Mouse (Mus musculus) thymus, postnatal 10 days (tissue): ENCODE data around the gene Abcc4.
"Not testable (repeated sequence)": the region's sequence is repeated elsewhere in the genome, so short reads cannot be mapped to it uniquely, and the experiment has no call there.

Source experiments
- DNase-seq, 2 experiments: peaks; one replicate each; pipeline ENCODE4 v3.0.0; 2021; ENCODE audit warnings: low spot score in 2 of 2

The Abcc4 gene

DNA sequence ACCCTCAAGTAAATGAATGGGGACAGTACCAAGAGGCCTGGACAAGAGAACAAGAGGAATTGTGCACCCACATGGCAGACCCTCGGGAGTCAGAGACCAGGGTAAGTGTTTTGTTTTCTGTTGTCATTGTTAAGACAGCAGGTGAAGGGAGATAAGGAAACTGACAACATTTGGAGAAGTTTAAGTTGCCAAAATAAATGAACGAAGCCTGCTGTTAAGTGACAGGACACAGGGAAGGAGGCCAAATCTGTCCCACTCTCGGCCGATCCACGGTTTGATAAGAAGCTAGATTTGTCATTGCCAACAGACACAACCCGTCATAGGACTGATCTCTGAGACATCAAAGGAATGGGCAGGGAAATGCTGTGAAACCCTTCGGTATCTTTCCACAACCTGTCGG lies 124.3 kb downstream of the Abcc4 start:
- no peak for DNase-seq

- DNase-seq = no peak
Observed at GRCm38 (mm10) chr14:118579013-118579728, 126.8 kb downstream of the Abcc4 start.

GRCm38 (mm10) chr14:118577895-118578294 lies 128.1 kb downstream of the Abcc4 start:
- no peak for DNase-seq

DNA sequence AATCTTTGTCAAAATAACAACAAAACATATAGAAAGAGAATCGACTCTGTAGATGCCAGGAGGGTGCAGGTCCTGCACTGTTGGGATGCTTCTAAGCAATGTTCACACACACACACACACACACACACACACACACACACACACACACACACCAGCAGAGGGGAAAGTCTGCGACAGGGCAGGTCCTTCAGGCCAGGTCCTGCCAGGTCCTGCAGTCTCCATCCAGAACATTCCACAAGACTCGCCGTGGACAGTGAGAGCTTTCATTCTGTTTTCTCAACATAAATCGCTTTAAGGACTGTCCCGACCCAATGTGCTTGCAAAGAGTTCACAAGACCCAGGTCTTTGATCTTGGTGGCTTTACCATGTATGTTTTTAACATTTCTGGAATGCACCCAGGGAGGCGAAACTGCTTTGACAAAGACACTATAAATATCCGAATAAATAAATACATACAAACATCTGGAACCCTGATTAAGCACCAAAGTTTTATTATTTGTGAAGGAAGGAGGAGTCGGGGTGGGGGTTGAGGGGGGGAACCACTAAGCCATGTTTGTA lies 133.3 kb downstream of the Abcc4 start:
- DNase-seq = no peak

- DNase-seq = no peak
Observed at GRCm38 (mm10) chr14:118569586-118569985, 136.4 kb downstream of the Abcc4 start.

- DNase-seq = no peak
Observed at GRCm38 (mm10) chr14:118568116-118568673, 137.8 kb downstream of the Abcc4 start.

DNA sequence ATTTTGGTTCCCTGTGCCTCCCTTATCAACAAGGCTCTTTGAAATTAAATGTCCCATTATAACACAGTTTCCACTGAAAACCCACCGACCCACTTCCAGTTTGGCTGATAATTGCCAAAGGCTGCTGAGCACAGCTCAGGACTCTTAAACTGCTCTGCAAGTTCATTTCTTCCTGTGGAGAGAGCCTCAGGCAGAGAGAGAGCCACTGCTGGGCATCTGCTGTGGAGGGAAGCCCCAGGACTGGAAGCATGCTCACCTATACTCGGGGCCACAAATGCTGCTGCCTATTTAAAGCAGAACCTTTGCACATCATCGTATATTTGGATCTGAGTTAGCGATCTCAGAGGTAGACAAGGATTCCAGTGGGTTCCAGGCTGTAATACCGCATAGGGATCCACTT lies 139.2 kb downstream of the Abcc4 start:
- no peak for DNase-seq

DNA sequence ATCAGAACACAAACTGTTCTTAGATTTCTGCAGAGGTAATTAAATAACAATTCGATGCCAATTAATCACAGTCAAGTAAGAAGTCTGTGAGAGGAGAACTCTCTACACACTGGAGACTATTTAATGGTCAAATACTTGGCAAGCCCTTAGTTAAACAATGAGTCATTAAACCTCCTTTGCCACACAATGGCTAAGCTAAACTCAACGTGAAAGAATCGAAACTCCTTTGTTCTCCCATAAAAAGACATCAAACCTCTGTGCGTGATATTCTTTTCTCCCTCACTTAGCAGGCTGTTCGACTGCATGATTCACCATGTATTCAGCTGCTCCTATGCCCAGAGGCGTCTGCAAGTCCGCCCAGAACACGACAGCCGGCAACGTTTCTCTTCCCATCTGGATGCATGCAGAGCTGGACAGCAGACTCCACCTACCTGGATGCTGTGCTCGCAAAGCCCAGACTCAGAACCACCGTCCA lies 139.8 kb downstream of the Abcc4 start:
- DNase-seq = no peak

DNA sequence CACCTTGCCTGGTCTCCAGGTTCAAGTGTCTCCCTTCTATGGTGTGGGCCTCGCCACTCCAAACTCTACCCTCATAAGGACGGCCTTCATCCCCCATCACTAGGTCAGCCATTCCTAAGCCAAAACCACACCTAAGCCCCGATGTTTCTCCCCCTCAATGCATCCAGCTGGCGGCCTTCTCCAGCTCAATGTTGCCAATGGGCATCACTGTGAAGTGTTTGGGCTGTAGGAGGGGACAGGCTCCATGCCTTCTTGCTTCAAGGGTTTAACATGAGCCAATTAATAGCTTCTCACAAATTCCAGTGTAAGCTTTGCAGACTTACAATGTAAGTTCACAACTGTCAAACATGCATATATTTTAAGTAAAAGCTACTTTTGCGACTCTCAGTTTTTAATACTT lies 140.3 kb downstream of the Abcc4 start:
- DNase-seq = no peak

DNA sequence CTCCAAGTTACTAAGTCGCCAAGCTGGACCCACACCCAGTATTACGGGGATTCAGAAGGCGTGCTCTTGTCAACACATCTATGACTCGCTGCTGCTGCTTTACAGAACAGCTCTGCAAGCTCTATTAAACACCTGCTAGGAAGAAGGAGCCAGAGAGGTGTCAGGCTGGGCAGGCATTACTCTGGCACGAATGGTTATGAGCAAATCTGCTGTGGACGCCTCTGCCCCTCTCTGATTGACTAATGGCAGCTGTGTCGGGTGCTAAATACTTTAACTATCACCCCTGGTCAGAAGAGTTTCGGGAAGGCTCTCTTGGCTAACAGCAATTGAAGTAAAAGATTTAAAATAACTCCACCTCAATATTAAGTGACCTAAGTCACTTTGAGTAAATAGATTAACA lies 142.4 kb downstream of the Abcc4 start:
- no peak for DNase-seq

- no peak for DNase-seq
Observed at GRCm38 (mm10) chr14:118552901-118553475, 153.0 kb downstream of the Abcc4 start.

DNA sequence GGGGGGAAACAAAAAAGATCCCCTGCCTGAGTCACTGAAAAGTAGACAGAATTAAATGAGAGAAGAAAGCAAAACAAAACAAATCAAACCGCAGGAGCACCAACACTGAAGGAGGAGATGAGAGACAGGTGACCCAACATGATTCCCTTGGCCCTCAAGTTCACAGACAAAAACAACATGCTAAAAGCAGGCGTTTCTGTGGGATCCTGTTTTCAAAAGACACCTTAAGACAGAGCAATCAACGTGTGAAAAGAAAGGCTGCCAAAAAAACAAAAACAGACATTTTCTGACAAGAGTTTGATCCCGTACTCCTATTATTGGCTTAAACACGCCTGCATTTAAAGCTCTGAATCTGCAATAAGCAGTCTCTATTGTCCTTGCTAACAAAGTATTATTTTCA lies 153.6 kb downstream of the Abcc4 start:
- DNase-seq = no peak

DNA sequence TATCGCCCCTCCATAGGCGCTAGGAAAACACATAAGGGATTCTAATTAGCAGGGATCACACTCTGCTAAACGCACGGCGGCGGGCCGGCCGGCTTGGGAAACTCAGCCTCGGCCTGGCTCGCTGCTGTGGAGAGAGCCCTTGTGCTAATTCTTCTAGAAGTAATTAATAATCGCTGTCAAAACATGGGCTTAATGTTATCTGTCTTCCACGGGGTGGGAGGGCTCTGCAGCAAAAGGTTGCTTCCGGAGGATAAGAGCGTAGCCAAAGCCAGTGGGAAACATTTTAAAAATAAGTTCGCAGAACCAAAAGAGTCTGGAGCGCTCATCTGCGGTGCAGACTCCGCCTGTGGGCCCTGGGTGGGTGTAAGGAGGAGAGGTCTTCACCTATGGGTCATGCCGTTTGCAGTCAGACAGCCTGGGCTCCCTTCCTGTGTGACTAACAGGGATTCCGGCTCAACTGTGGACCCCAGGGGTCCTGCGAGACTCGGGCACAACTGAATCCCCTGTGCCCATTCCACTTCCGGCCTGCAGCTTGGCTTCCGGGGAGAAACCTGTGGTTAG lies 154.2 kb downstream of the Abcc4 start:
- DNase-seq = peak in 1 of 2 experiments; percentile 20

DNA sequence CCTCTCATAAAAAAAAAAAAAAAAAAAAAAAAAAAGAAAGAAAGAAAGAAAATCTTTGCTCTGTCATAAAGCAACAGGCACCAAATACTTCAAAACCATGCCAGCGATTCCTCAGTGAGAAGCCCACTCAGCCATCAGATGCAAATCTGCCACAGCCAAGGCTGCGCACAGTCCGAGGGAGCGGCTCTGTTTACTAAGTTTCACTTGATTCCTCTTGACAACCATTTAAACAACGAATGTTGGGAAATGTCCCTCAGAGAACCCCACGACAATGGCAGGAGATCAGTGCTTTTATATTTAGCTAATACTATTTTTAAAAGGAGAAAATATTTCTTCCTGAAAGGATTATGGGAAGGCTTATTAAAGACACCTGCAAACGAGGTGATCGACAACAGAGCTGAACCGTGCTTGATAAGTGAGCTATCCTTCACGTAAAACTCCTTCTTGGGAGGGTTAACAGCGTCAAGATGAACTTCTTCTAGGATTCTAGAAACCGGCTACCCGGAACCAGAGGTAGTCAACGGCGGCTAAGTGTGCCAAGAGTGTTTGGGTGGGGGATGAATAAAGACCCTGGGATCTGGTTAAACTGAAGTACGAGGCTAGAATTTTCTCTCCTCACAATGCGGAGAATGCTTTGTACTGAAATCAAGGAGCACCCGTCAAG lies 154.8 kb downstream of the Abcc4 start:
- DNase-seq = no peak

- DNase-seq = no peak
Observed at GRCm38 (mm10) chr14:118544493-118544892, 161.5 kb downstream of the Abcc4 start.

DNA sequence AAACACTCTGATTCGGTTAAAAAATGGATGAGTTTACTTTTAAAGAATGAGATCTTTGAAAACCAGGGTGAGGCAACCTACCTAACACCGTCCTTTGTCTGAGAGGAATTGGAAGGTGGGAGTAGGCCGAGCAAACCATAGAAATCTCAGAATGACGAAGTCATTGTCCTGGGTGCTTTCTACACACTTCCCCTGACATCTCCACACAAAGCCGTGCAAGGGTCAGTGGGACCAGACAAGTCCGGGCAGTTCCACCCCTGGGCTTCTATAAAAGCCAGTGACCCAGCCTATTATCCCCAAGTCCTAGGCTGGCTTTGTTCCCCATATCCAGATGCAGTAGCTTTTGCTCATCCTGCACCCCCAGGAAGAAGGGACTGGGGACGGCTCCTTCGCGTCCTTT lies 163.1 kb downstream of the Abcc4 start:
- no peak for DNase-seq

GRCm38 (mm10) chr14:118531539-118531938 lies 174.5 kb downstream of the Abcc4 start:
- no peak for DNase-seq

DNA sequence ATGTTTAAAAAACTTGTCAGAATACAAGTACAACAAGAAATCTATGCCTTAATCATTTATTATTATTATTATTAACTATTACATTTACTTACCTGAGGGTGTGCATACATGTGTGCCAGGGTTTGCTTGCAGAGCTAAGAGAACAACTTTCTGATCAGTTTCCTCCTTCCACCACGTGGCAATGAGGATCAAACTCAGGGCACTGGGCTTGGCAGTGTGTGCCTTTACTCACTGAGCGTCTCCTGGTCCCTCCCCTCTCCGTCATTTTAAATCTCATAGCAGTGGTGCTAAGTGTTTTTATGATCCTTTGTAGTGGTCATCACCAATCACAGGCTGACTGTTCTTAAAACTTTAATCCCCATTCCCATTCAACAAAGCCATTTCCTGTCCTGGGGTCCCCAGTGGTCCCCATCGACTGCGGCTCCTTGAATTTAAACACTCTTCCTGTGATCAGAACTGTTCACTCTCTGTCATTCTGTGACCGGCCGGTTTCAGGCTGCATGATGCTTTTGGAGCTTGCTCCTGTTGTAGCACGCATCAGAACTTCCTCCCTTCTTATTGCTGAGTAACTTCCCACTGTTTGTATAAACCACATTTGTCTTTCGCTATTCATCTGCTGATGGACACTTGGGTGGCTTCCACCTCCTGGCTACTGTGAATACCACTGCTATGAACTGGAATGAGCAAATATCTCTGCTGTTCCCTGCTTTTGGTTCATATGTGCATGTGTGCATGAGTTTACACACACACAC lies 191.6 kb downstream of the Abcc4 start:
- DNase-seq = no peak

GRCm38 (mm10) chr14:118511715-118512114 lies 194.3 kb downstream of the Abcc4 start:
- not testable (repeated sequence) for DNase-seq

DNA sequence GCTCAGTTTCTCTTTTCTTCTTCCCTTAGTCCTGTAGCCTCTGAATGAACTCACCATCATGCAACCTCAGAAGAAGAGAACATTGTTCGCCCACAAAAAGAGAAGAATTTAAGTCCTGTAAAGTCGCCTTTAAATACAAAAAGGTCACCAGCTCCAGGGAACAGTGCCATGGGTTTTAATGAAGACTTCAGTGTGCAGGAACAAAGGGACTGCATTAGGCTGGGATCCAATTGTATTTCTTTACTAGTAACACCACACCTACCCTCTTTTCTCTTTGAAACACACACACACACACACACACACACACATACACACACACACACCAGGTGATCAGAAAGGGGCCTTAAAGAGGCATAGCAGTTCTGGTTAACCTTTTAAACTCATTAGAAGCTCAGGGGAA lies 195.2 kb downstream of the Abcc4 start:
- DNase-seq = no peak

- DNase-seq = no peak
Observed at GRCm38 (mm10) chr14:118510216-118510615, 195.8 kb downstream of the Abcc4 start.
